Mouse (Mus musculus) leukemia stem cell, adult 10-12 weeks (primary cell): ENCODE results near the gene Gm21994. TPM values are rescaled to one million over a fixed set of nuclear protein-coding genes. Genes with fewer than 3 reads are reported as not detected.

Experiments
- polyA plus RNA-seq: library from polyadenylated mRNA; stranded (reverse); fragments of >175 nt; gene quantifications from 2 replicates; pipeline ENCODE4 v1.2.3, GENCODE M21; 2012; ENCODE audit warnings: low replicate concordance

Gene Gm21994
- polyA plus RNA-seq = not detected in 2 replicates

DNA sequence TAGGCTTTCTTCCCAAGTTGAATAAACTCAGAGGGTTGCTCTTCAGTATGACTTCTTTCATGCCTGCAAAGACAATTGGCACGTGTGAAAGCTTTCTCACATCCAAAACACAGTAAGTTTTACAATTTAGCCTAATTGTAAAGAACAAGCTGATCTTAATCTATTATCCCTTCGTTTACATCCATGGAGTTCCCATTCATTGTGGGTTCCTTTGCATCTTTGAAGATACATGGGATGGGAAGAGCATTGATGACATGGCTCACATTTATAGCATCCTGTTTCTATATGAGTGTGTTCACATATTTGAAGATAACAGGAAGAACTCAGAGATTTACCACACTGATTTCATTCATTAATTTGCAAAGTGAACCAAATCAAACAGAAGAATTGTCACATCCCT, at the start of gene Gm21994:
Gm21994 (minus strand) TSS at position 101 of the 400 bp plus-strand sequence.

DNA sequence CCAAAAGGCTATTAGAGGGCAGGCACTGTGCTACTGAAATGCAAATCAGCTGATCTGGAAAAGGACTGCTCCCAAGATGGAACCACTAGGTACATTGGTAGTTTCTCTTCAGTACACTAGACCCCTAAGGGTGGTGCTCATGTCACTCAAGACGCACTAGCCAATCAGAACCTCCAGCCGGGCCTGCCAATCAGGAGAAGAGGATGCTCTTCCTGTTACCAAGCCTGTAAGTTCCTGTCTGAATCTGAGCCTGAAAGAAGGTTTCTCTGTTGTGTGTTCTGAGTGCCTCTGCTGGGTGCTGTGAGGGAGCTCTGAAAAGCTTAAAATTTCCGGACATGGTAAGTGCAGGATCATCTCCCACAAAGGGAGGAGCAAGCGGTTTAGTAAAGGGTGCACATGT, 1.9 kb upstream of the Gm21994 start, which contains the start of gene Gm14124:
Gm14124 (plus strand) TSS at position 227 of the 400 bp plus-strand sequence.

DNA sequence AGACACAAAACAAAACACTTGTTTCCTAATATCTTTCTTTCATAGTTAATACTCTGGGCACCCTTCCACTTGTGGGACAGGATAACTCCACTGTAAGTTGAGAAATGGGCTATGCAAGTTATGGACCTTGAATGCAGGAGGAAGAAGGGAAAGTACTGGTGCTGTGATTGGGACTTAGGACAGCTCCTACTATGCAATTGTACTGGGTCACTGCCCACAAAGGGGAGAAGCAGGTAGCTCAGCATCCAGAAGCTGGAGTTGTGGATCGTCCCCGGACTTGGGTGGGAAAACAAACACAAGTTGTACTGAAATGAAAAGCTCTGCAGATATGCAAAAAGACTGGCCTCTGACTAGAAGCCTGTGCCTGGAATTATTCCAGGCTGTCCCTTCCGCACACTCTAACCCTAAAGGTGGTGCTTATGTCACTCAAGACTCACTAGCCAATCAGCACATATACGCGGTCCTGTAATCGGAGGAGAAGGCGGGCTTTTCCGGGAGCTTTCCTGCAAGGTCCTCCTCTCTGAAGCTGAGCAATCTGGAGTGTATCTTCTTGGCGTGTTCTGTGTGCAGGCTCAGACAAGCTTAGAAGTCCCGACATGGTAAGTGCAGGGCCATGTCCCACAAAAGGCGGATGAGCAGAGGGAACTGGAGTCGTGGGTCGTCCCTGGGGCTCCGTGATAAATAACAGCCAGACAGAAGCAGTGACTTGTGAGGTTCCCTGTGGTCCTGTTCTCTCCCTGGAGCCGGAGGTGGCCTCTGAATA, 37.6 kb downstream of the Gm21994 start, which contains the start of gene Zfp937:
Zfp937 (plus strand) TSS at position 474 of the 763 bp plus-strand sequence.

Other genes starting within 250 kb of the Gm21994 start
- 0.15 TPM in 1 of 2 replicates, not detected in the other for gene Zfp120, start 118.9 kb downstream of the Gm21994 start, polyA plus RNA-seq
- gene Gm10770, start 75.9 kb downstream of the Gm21994 start, polyA plus RNA-seq = not detected in 2 replicates
- gene Gm14139, start 73.8 kb downstream of the Gm21994 start, polyA plus RNA-seq = not detected in 2 replicates
- gene Zfp937, start 37.5 kb downstream of the Gm21994 start, polyA plus RNA-seq = not detected in 2 replicates
- gene Gm14124, start 1.9 kb upstream of the Gm21994 start, polyA plus RNA-seq = not detected in 2 replicates
- not detected in 2 replicates for gene Gm10130, start 68.1 kb upstream of the Gm21994 start, polyA plus RNA-seq
- gene 3300002I08Rik, start 107.2 kb upstream of the Gm21994 start, polyA plus RNA-seq = not detected in 2 replicates
- 0.06 TPM in 1 of 2 replicates, not detected in the other for gene Zfp442, start 195.9 kb upstream of the Gm21994 start, polyA plus RNA-seq
- gene Zfp345, start 229.5 kb upstream of the Gm21994 start, polyA plus RNA-seq = not detected in 2 replicates